Mouse (Mus musculus) R1 (cell line): ENCODE data around the gene Slc35e3.

Experiments used
- DNase-seq: peaks from one replicate; pipeline ENCODE4 v3.0.0-alpha.2; 2018; ENCODE audit warnings: low read depth, low spot score

The Slc35e3 gene

GRCm38 (mm10) chr10:117776281-117777102 lies 30.3 kb upstream of the Slc35e3 start:
- peak; percentile 28 for DNase-seq

- peak; percentile 90 for DNase-seq
Measured at GRCm38 (mm10) chr10:117775401-117776144, 29.4 kb upstream of the Slc35e3 start.

- DNase-seq, result no peak
Measured at GRCm38 (mm10) chr10:117774817-117775120, 28.6 kb upstream of the Slc35e3 start.

GRCm38 (mm10) chr10:117774011-117774816 lies 28.0 kb upstream of the Slc35e3 start:
- DNase-seq, result no peak

- no peak for DNase-seq
Measured at GRCm38 (mm10) chr10:117773106-117773720, 27.0 kb upstream of the Slc35e3 start.

GRCm38 (mm10) chr10:117772364-117773105 lies 26.4 kb upstream of the Slc35e3 start:
- no peak for DNase-seq

- no peak for DNase-seq
Measured at GRCm38 (mm10) chr10:117771131-117771510, 25.0 kb upstream of the Slc35e3 start.

GRCm38 (mm10) chr10:117770286-117771130 lies 24.3 kb upstream of the Slc35e3 start:
- DNase-seq, result no peak

GRCm38 (mm10) chr10:117769541-117770285 lies 23.5 kb upstream of the Slc35e3 start:
- no peak for DNase-seq

- DNase-seq, result no peak
Measured at GRCm38 (mm10) chr10:117768141-117768440, 21.9 kb upstream of the Slc35e3 start.

- no peak for DNase-seq
Measured at GRCm38 (mm10) chr10:117767286-117768140, 21.3 kb upstream of the Slc35e3 start.

GRCm38 (mm10) chr10:117766896-117767160 lies 20.7 kb upstream of the Slc35e3 start:
- DNase-seq, result no peak

GRCm38 (mm10) chr10:117766111-117766895 lies 20.1 kb upstream of the Slc35e3 start:
- no peak for DNase-seq

GRCm38 (mm10) chr10:117765116-117765894 lies 19.1 kb upstream of the Slc35e3 start:
- peak; percentile 41 for DNase-seq

GRCm38 (mm10) chr10:117764598-117764997 lies 18.4 kb upstream of the Slc35e3 start:
- peak; percentile 55 for DNase-seq

GRCm38 (mm10) chr10:117763588-117764190 lies 17.5 kb upstream of the Slc35e3 start:
- DNase-seq, result no peak

- DNase-seq, result no peak
Measured at GRCm38 (mm10) chr10:117762966-117763365, 16.8 kb upstream of the Slc35e3 start.
